Mouse (Mus musculus): ENCODE results near the gene Gpr37l1. TPM values are rescaled to one million over a fixed set of nuclear protein-coding genes. Genes with fewer than 3 reads are reported as not detected.

Gpr37l1 gene
- total RNA-seq, 2 experiments from 2014 or later = 168 to 183 TPM

- no peak overlapping the region for H3K4me3 ChIP-seq
- H3K27ac ChIP-seq = no peak overlapping the region
- TF ChIP-seq CTCF (IDR thresholded peaks at IDR 0.05) = no peak
- no peak for DNase-seq (ENCODE audit: extremely low spot score in 1 of 2, low spot score in 2 of 2)
- intact Hi-C loops (cut with DNase I) = no loop called here
Measured at GRCm38 (mm10) chr1:135180830-135181229, 13.3 kb upstream of the Gpr37l1 start.

- H3K27ac ChIP-seq = no peak overlapping the region
- intact Hi-C loops (cut with DNase I) = loop anchor here (10.0 kb wide), 1 partner anchor 516 kb away; no protein-coding TSS in a partner anchor
- no peak overlapping the region for H3K4me3 ChIP-seq
- DNase-seq (ENCODE audit: extremely low spot score in 1 of 2, low spot score in 2 of 2) = no peak
- TF ChIP-seq CTCF (IDR thresholded peaks at IDR 0.05) = no peak
Measured at GRCm38 (mm10) chr1:135178863-135179262, 11.4 kb upstream of the Gpr37l1 start.

GRCm38 (mm10) chr1:135177724-135178123 lies 10.2 kb upstream of the Gpr37l1 start:
- DNase-seq (ENCODE audit: extremely low spot score in 1 of 2, low spot score in 2 of 2) = no peak
- intact Hi-C loops (cut with DNase I) = loop anchor here (10.0 kb wide), 1 partner anchor 517 kb away; no protein-coding TSS in a partner anchor
- TF ChIP-seq CTCF (IDR thresholded peaks at IDR 0.05) = no peak
- Histone ChIP-seq H3K4me3 (no peak overlapping the region), H3K27ac (no peak overlapping the region)

- TF ChIP-seq CTCF (IDR thresholded peaks at IDR 0.05) = no peak
- no peak for DNase-seq (ENCODE audit: extremely low spot score in 1 of 2, low spot score in 2 of 2)
- H3K27ac ChIP-seq = no peak overlapping the region
- intact Hi-C loops (cut with DNase I) = loop anchor here (10.0 kb wide), 1 partner anchor 520 kb away; no protein-coding TSS in a partner anchor
- no peak overlapping the region for H3K4me3 ChIP-seq
Measured at GRCm38 (mm10) chr1:135175176-135175575, 7.7 kb upstream of the Gpr37l1 start.

GRCm38 (mm10) chr1:135173311-135173710 lies 5.8 kb upstream of the Gpr37l1 start:
- Histone ChIP-seq H3K4me3 (no peak overlapping the region), H3K27ac (no peak overlapping the region)
- intact Hi-C loops (cut with DNase I) = loop anchor here (10.0 kb wide), 1 partner anchor 521 kb away; no protein-coding TSS in a partner anchor
- no peak for DNase-seq (ENCODE audit: extremely low spot score in 1 of 2, low spot score in 2 of 2)
- no peak for TF ChIP-seq CTCF (IDR thresholded peaks at IDR 0.05)

GRCm38 (mm10) chr1:135171984-135172383 lies 4.5 kb upstream of the Gpr37l1 start:
- H3K4me3 ChIP-seq = no peak overlapping the region
- TF ChIP-seq CTCF (IDR thresholded peaks at IDR 0.05) = peak; percentile 66
- intact Hi-C loops (cut with DNase I) = loop anchor here (1.0 to 10.0 kb wide), 3 partner anchors 87 to 523 kb away; no protein-coding TSS in a partner anchor
- no peak overlapping the region for H3K27ac ChIP-seq
- DNase-seq (ENCODE audit: extremely low spot score in 1 of 2, low spot score in 2 of 2) = peak; percentile 56 to 59

- intact Hi-C loops (cut with DNase I) = loop anchor here (10.0 kb wide), 1 partner anchor 524 kb away; no protein-coding TSS in a partner anchor
- DNase-seq (ENCODE audit: extremely low spot score in 1 of 2, low spot score in 2 of 2) = no peak
- TF ChIP-seq CTCF (IDR thresholded peaks at IDR 0.05) = peak; percentile 39
- Histone ChIP-seq H3K27ac (no peak overlapping the region), H3K4me3 (no peak overlapping the region)
Measured at GRCm38 (mm10) chr1:135171202-135171601, 3.7 kb upstream of the Gpr37l1 start.

GRCm38 (mm10) chr1:135170299-135170698 lies 2.8 kb upstream of the Gpr37l1 start:
- no peak overlapping the region for H3K4me3 ChIP-seq
- intact Hi-C loops (cut with DNase I) = loop anchor here (10.0 kb wide), 1 partner anchor 525 kb away; no protein-coding TSS in a partner anchor
- TF ChIP-seq CTCF (IDR thresholded peaks at IDR 0.05) = no peak
- no peak for DNase-seq (ENCODE audit: extremely low spot score in 1 of 2, low spot score in 2 of 2)
- H3K27ac ChIP-seq = no peak overlapping the region

GRCm38 (mm10) chr1:135169556-135170224 lies 2.2 kb upstream of the Gpr37l1 start:
- H3K27ac ChIP-seq = no peak overlapping the region
- H3K4me3 ChIP-seq = no peak overlapping the region
- TF ChIP-seq CTCF (IDR thresholded peaks at IDR 0.05) = no peak
- intact Hi-C loops (cut with DNase I) = loop anchor here (10.0 kb wide), 1 partner anchor 525 kb away; no protein-coding TSS in a partner anchor
- no peak for DNase-seq (ENCODE audit: extremely low spot score in 1 of 2, low spot score in 2 of 2)

GRCm38 (mm10) chr1:135168453-135169200 lies 1.1 kb upstream of the Gpr37l1 start:
- Histone ChIP-seq H3K27ac (no peak overlapping the region), H3K4me3 (no peak overlapping the region)
- no peak for TF ChIP-seq CTCF (IDR thresholded peaks at IDR 0.05)
- intact Hi-C loops (cut with DNase I) = no loop called here
- DNase-seq (ENCODE audit: extremely low spot score in 1 of 2, low spot score in 2 of 2) = no peak

- intact Hi-C loops (cut with DNase I) = no loop called here
- peak overlapping the region; percentile 53; the same call in 1 of the 2 replicates for H3K27ac ChIP-seq
- no peak for TF ChIP-seq CTCF (IDR thresholded peaks at IDR 0.05)
- peak in 1 of 2 experiments; percentile 57 for DNase-seq (ENCODE audit: extremely low spot score in 1 of 2, low spot score in 2 of 2)
- H3K4me3 ChIP-seq = peak overlapping the region; percentile 18; the same call in 1 of the 2 replicates
Measured at GRCm38 (mm10) chr1:135162720-135163119, 4.8 kb downstream of the Gpr37l1 start.
